Mouse (Mus musculus): ENCODE results near the gene St7l.

DNA sequence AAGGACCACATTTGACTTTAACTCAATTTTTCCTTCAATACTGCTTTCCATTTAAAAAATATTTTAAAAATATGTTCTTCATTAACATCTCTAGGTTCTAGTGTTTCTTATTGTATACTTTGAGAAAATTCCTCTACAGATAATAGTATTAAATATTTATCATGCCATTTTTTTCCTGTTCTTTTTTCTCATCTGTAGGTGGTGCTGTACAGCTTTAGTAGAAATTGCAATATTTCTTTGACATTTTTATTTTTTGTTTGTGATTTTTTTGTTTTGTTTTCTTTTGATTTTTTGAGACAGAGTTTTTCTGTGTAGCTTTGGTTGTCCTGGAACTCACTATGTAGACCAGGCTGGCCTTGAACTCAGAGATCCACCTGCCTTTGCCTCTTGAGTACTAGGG is 5.8 kb downstream of the St7l start:
- TF ChIP-seq SRF (IDR thresholded peaks at IDR 0.05; ENCODE audit: control insufficient read depth, insufficient read length, low read depth) (no peak), POLR2A (IDR thresholded peaks at IDR 0.05; ENCODE audit: insufficient read length, low read depth) (no peak)

Measured in myocyte (in vitro differentiated cells).